Mouse (Mus musculus): ENCODE results near the gene Prm1.
"Not testable (repeated sequence)": the region's sequence is repeated elsewhere in the genome, so short reads cannot be mapped to it uniquely, and the experiment has no call there.

The Prm1 gene

GRCm38 (mm10) chr16:10805789-10806527, at the start of gene Prm1:
Gene Prm1 (minus strand): TSS chr16:10805839.
- no peak for ATAC-seq (ENCODE audit: insufficient number of reproducible peaks, low FRiP score, low TSS enrichment)

GRCm38 (mm10) chr16:10852216-10852615, 46.6 kb upstream of the Prm1 start:
- not testable (repeated sequence) for ATAC-seq (ENCODE audit: insufficient number of reproducible peaks, low FRiP score, low TSS enrichment)

GRCm38 (mm10) chr16:10850905-10851304, 45.3 kb upstream of the Prm1 start:
- no peak for ATAC-seq (ENCODE audit: insufficient number of reproducible peaks, low FRiP score, low TSS enrichment)

- peak; percentile 70 for ATAC-seq (ENCODE audit: insufficient number of reproducible peaks, low FRiP score, low TSS enrichment)
These were observed 44.6 kb upstream of the Prm1 start for GRCm38 (mm10) chr16:10849965-10850861.

- ATAC-seq (ENCODE audit: insufficient number of reproducible peaks, low FRiP score, low TSS enrichment), result 0 out of 2 replicates have a peak, but pooled peaks have one; percentile 47
These were observed 40.9 kb upstream of the Prm1 start for GRCm38 (mm10) chr16:10846503-10846902.

GRCm38 (mm10) chr16:10845952-10846351, 40.3 kb upstream of the Prm1 start:
- no peak for ATAC-seq (ENCODE audit: insufficient number of reproducible peaks, low FRiP score, low TSS enrichment)

GRCm38 (mm10) chr16:10844319-10844670, 38.7 kb upstream of the Prm1 start:
- no peak for ATAC-seq (ENCODE audit: insufficient number of reproducible peaks, low FRiP score, low TSS enrichment)

- ATAC-seq (ENCODE audit: insufficient number of reproducible peaks, low FRiP score, low TSS enrichment), result no peak
These were observed 38.1 kb upstream of the Prm1 start for GRCm38 (mm10) chr16:10843486-10844318.

- no peak for ATAC-seq (ENCODE audit: insufficient number of reproducible peaks, low FRiP score, low TSS enrichment)
These were observed 36.7 kb upstream of the Prm1 start for GRCm38 (mm10) chr16:10842282-10842855.

GRCm38 (mm10) chr16:10840018-10840417, 34.4 kb upstream of the Prm1 start:
- ATAC-seq (ENCODE audit: insufficient number of reproducible peaks, low FRiP score, low TSS enrichment), result no peak

- no peak for ATAC-seq (ENCODE audit: insufficient number of reproducible peaks, low FRiP score, low TSS enrichment)
These were observed 33.0 kb upstream of the Prm1 start for GRCm38 (mm10) chr16:10838487-10839245.

- no peak for ATAC-seq (ENCODE audit: insufficient number of reproducible peaks, low FRiP score, low TSS enrichment)
These were observed 32.3 kb upstream of the Prm1 start for GRCm38 (mm10) chr16:10837903-10838302.

- ATAC-seq (ENCODE audit: insufficient number of reproducible peaks, low FRiP score, low TSS enrichment), result no peak
These were observed 31.6 kb upstream of the Prm1 start for GRCm38 (mm10) chr16:10837250-10837649.

- ATAC-seq (ENCODE audit: insufficient number of reproducible peaks, low FRiP score, low TSS enrichment), result no peak
These were observed 30.7 kb upstream of the Prm1 start for GRCm38 (mm10) chr16:10836388-10836787.

GRCm38 (mm10) chr16:10834911-10835587, 29.4 kb upstream of the Prm1 start, which contains the start of gene Rmi2:
Gene Rmi2 (plus strand): TSS chr16:10835059.
- ATAC-seq (ENCODE audit: insufficient number of reproducible peaks, low FRiP score, low TSS enrichment), result peak; percentile 91

- ATAC-seq (ENCODE audit: insufficient number of reproducible peaks, low FRiP score, low TSS enrichment), result no peak
These were observed 28.9 kb upstream of the Prm1 start for GRCm38 (mm10) chr16:10834542-10834910.

- no peak for ATAC-seq (ENCODE audit: insufficient number of reproducible peaks, low FRiP score, low TSS enrichment)
These were observed 22.8 kb upstream of the Prm1 start for GRCm38 (mm10) chr16:10828461-10828805.

- no peak for ATAC-seq (ENCODE audit: insufficient number of reproducible peaks, low FRiP score, low TSS enrichment)
These were observed 22.3 kb upstream of the Prm1 start for GRCm38 (mm10) chr16:10827766-10828460.
